Mouse (Mus musculus): Measurements from ENCODE around the gene Socs2.
A peak's percentile ranks its signal among the peaks of the same experiment; 100 is the strongest.

The Socs2 gene

DNA sequence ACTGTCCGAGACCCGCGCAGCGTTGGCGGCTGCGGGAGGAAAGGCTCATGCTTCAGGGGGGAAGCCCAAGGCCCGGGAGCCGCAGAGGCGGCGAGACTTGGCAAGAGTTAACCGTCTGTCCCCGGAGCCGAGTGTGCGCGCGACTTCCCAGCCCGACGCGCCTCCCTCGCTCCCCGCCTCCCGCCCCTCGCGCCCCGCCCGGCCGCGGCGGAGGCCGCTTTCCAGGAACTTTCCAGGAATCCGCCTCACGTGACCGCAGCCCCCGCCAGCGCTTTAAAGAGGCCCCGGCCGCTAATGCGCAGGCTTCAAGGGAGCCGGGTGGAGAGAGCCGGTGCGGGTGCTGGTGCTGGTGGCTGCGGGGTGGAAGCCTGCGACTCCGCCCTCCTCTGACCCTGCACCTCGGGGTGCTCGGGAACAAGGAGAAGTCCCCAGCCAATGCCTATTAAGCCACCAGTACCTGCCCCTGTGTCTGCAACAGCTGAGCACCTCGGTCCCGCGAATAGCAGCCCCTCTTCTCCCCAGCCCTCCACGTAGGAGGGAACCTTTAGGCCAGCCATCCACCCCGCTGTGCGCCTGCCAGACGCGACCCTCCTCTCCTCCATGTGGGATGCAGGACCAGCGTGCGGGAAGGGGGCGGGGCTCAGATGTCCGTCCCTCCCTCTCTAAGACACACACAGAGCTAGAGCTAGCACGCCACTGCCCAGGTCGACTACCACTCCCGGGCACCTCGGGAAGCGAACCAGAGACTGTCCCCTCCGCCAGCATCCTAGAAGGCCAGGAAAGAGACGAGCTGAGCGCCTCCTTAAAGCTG lies at the start of gene Socs2:
TSS of gene Socs2 (minus strand) at position 496 of the 811 bp plus-strand sequence.
- peak; percentile 69 for DNase-seq (ENCODE audit: low read depth)

GRCm38 (mm10) chr10:95465485-95465896 lies 48.5 kb upstream of the Socs2 start:
- no peak for DNase-seq (ENCODE audit: low read depth)

- DNase-seq (ENCODE audit: low read depth): no peak
Observed at GRCm38 (mm10) chr10:95464527-95464926, 47.5 kb upstream of the Socs2 start.

GRCm38 (mm10) chr10:95462231-95462630 lies 45.3 kb upstream of the Socs2 start:
- no peak for DNase-seq (ENCODE audit: low read depth)

DNA sequence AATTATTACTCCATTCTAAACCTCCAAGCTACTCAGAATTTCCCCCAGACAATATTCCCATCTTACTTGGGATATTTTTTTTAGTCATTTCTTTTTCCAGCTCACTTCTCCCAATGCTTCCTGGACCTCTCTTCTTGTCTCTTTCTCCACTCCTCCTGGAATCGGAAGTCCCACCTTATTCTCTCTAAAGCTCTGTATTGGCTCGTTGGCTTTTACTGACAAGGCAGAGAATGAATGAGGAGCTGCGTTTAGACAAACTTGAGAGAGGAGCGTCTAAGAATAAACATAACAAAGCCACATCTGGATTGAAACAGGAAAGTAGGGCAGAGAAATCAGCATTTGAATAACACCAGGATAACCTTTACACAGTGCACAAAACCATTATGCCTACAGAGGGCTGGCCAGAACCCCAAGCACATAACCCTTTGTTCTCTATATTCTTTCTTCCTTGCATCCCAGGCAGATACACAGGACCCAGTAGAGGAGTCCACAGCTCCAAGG lies 44.1 kb upstream of the Socs2 start:
- DNase-seq (ENCODE audit: low read depth): no peak

GRCm38 (mm10) chr10:95458050-95458806 lies 41.2 kb upstream of the Socs2 start:
- no peak for DNase-seq (ENCODE audit: low read depth)

- DNase-seq (ENCODE audit: low read depth): no peak
Observed at GRCm38 (mm10) chr10:95457367-95458049, 40.5 kb upstream of the Socs2 start.

DNA sequence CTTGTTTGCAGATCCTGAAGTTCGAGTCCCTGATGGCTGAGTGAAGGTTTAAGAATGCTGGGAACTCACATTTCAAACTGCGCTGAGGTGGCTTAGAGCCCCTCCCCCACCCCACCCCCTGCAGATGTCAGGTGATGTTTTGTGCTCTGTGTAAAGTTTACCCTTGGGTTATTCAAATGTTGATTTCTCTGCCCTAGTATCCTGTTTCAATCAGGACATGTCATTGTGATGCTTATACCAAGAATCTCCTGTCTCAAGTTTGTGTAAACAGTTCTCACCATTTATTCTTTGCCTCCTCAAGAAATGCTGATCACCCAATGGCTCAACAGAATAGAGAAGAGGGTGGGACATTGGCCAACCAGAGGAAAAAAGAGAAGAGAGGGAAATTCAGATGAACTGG lies 39.1 kb upstream of the Socs2 start:
- DNase-seq (ENCODE audit: low read depth): no peak

DNA sequence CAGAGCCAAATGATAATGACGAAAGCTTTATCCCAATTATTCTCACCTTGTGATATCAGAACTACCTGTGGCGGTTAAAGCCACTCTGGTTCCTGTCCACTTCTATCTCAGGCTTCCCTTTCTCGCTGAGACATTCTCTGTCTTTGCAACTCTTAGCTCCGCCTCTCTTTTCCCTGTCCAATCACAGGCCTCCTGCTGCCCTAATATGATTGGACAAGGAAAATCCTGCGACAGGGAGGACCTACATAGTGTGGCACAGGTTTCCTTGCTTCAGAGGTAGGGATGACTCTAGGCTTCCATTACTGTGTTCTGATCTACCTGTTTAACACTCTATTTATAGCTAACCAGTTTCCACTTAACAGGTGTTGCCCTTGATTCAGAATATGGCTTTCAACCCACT lies 36.3 kb upstream of the Socs2 start:
- DNase-seq (ENCODE audit: low read depth): no peak

- no peak for DNase-seq (ENCODE audit: low read depth)
Observed at GRCm38 (mm10) chr10:95449033-95449432, 32.1 kb upstream of the Socs2 start.

- DNase-seq (ENCODE audit: low read depth): no peak
Observed at GRCm38 (mm10) chr10:95447954-95448353, 31.0 kb upstream of the Socs2 start.

DNA sequence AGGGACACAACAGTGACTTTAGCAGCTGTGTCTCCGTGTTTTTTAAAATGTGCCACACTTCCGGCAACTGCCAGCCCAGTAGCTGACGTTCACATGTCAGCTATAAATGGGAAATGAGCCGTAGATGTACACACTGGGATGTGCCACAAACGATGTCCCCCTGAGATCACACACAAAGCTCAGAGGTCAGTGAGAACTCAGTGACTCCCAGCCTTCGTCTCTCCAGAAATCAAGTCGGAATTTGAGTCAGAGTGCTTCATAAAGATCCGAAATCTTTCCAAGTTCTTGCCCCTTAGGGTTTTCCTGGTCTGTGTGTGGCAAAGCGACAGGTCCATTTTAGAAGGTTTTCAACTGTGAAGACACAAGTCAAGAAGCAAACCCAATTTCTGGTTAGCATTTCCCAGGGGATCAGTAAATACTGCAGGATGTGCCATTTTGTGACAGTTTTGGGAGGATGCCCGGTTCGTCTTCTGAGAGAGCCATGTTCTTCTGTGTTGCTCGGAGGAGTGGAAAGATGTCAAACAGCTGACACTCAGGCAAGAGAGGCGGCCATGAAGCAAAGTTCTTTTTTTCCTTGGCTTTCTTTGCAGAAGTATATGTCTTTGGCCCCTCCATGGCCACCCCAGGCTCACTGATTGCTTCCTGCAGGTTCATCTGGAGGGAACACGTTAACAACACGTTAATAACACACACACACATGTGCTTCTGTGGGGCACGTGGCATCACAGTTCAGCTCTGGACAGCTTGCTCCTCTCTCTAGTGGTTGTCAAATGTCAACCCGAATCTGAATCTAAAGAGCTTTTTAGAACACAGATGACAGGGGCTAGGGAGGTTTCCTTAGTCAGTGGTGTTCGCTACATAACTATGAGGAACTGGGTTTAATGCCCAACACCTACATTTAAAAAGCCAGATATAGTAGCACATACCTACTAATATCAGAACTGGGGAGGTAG lies 28.4 kb upstream of the Socs2 start:
- no peak for DNase-seq (ENCODE audit: low read depth)

- DNase-seq (ENCODE audit: low read depth): no peak
Observed at GRCm38 (mm10) chr10:95442334-95442733, 25.4 kb upstream of the Socs2 start.

- no peak for DNase-seq (ENCODE audit: low read depth)
Observed at GRCm38 (mm10) chr10:95440566-95440965, 23.6 kb upstream of the Socs2 start.

DNA sequence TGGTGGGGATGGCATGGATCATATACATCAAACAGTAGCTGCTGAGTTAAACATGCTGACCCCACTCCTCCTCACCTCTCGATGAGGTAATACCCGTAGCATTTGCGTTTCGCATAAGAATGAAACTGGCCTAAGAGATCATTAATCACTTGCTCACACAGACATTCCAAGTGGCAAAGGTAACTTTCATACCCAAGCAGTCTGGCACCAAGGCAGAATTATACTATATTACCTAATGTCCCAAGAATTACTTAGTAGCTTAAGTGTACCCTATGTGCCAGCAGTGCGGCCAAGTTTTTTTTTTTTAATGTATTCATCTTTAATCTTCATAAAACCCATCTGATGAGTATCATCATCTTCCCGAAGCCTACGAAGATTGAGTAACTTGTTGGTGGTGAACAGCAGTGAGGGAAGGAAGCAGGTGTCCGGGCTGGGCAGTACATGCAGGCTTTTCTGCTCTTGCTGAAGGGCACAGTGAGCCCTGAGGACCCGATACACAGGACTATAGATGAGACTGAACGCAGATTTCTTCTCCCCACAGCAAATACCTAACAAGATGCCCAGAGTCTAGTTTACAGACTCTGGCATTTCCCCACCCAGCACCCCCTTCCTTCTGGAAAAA lies 22.8 kb upstream of the Socs2 start:
- no peak for DNase-seq (ENCODE audit: low read depth)

GRCm38 (mm10) chr10:95438941-95439340 lies 22.0 kb upstream of the Socs2 start:
- no peak for DNase-seq (ENCODE audit: low read depth)

DNA sequence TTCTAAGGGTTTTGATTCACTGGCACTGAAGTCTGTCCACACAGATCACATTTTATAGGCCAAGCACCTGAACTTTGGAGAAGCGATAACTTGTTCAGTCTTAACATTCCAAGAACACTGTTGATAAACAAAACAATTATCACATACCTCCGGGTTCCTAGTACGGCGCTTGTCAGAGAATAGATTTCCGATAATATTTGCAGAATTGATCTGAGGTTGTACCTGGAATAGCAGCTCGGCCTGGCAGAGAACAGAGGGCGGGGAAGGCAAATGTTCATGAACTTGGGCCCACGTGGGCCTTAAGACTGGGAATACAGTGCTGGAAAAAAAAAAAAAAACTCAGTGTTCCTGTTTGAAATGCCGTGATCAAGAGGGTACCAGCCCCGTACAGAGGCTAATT lies 13.3 kb upstream of the Socs2 start:
- DNase-seq (ENCODE audit: low read depth): no peak

GRCm38 (mm10) chr10:95429111-95429510 lies 12.1 kb upstream of the Socs2 start:
- DNase-seq (ENCODE audit: low read depth): no peak

GRCm38 (mm10) chr10:95426207-95427115 lies 9.5 kb upstream of the Socs2 start:
- no peak for DNase-seq (ENCODE audit: low read depth)

- DNase-seq (ENCODE audit: low read depth): no peak
Observed at GRCm38 (mm10) chr10:95422681-95423080, 5.7 kb upstream of the Socs2 start.

Data from c-Kit-positive CD71-negative TER-119-negative erythroid progenitor cells, embryonic 14.5 days (primary cell).